Comparison of ENCODE assay signal across 1 mouse cellular context in genomic region chr5:137683388-137684293, GRCm38 (mm10).
TF ChIP-seq lines count a peak whose summit lies in the region.

No protein-coding gene starts in this region.

TF ChIP-seq in CH12.LX, 34 proteins besides CTCF, POLR2A, EP300 and RAD21 (continued from another document):
- TF ChIP-seq MEF2A (IDR thresholded peaks at IDR 0.05; ENCODE audit: borderline replicate concordance, low read depth, low read length) (no peak), MXI1 (IDR thresholded peaks at IDR 0.05; ENCODE audit: low read depth, low read length) (no peak; the same call in 1 of the 2 replicates), ELF1 (IDR thresholded peaks at IDR 0.05; ENCODE audit: low read depth, low read length) (no peak), E2F4 (IDR thresholded peaks at IDR 0.05; ENCODE audit: insufficient replicate concordance, low read depth, low read length) (no peak), NRF1 (IDR thresholded peaks at IDR 0.05; ENCODE audit: low read depth, low read length) (no peak), PAX5 (IDR thresholded peaks at IDR 0.05; ENCODE audit: low read length) (no peak), ETS1 (conservative IDR thresholded peaks at IDR 0.05; ENCODE audit: low read depth, low read length) (no peak), CHD2 (IDR thresholded peaks at IDR 0.05; ENCODE audit: low read length) (no peak)
